Mouse (Mus musculus) C2C12 (cell line): Measurements from ENCODE around the gene Irf2.

Experiments
- CEBPB ChIP-seq: IDR thresholded peaks from one replicate; pipeline ENCODE4 v1.6.1; 2011; ENCODE audit warnings: low read depth, mild to moderate bottlenecking, control low read depth, moderate library complexity
- CTCF ChIP-seq: IDR thresholded peaks from one replicate; pipeline ENCODE4 v1.5.1; 2011; ENCODE audit not compliant: control insufficient read depth, insufficient read depth, insufficient read length
- MAX ChIP-seq: IDR thresholded peaks from one replicate; pipeline ENCODE4 v1.6.1; 2011; ENCODE audit warnings: mild to moderate bottlenecking, control low read depth
- MYOD1 ChIP-seq: IDR thresholded peaks from one replicate; pipeline ENCODE4 v1.6.1; 2011; ENCODE audit warnings: low read depth; ENCODE audit not compliant: control insufficient read depth, insufficient read length
- USF1 ChIP-seq: IDR thresholded peaks from one replicate; pipeline ENCODE4 v1.6.1; 2011; ENCODE audit warnings: low read depth, mild to moderate bottlenecking, control low read depth, moderate library complexity

DNA sequence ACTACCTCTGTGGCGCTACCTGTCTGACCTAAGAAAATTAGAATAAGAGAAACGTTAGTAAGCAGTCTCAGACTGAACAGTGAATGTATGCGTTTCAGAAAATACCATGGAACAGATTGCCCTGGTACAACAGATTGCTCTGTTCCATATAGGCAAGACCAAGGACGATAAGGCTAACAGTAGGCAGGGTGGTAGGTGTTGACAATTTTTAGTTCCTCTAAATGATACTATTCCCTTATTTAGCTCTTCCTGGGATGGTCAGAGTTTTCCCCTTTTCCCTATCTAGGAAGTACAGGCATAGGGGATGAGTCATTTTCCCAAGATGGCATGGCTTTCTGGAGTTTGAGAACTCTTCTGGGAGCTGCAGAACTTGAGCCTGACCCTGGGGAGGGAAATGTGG, 73.4 kb downstream of the Irf2 start:
- TF ChIP-seq CEBPB: no peak
- no peak for TF ChIP-seq CTCF
- TF ChIP-seq USF1: no peak
- no peak for TF ChIP-seq MAX
- no peak for TF ChIP-seq MYOD1
